Comparison of ENCODE assay signal across 20 mouse cellular contexts in genomic region chr8:119651324-119651723, GRCm38 (mm10). TPM values are rescaled to one million over a fixed set of nuclear protein-coding genes. Genes with fewer than 3 reads are reported as not detected.
DNase-seq lines count a peak whose midpoint lies in the region; ATAC-seq and TF ChIP-seq lines count a peak whose summit lies in the region.
"Had no signal": no experiment of that assay in that cellular context is flagged by ENCODE, and none has a peak within 500 bp of the region (broad histone marks: within the 10 kb centered on the region; RNA-seq: fewer than 3 reads in every experiment).

No protein-coding gene starts in this region.

- no peak overlapping the region for H3K27ac ChIP-seq in kidney, postnatal 0 days
- no peak overlapping the region for H3K27ac ChIP-seq in intestine, postnatal 0 days (ENCODE audit: low read depth, low read length)
- no peak overlapping the region for H3K27ac ChIP-seq in stomach, embryonic 15.5 days
- H3K27ac ChIP-seq: embryonic facial prominence, embryonic 13.5 days; heart, adult 2 months; left cerebral cortex, adult 2 months; limb, embryonic 15.5 days; midbrain, embryonic 15.5 days had no signal

- no peaks in the 10 kb centered on the region for H3K36me3 ChIP-seq in kidney, postnatal 0 days (ENCODE audit: insufficient read depth, low read length)
- H3K36me3 ChIP-seq in intestine, postnatal 0 days (ENCODE audit: control insufficient read depth, insufficient read depth) = no peaks in the 10 kb centered on the region
- H3K36me3 ChIP-seq in stomach, embryonic 15.5 days = no peaks in the 10 kb centered on the region
- H3K36me3 ChIP-seq: embryonic facial prominence, embryonic 13.5 days; limb, embryonic 15.5 days; midbrain, embryonic 15.5 days had no signal

- no peaks in the 10 kb centered on the region; the same call in none of the 2 replicates for H3K4me1 ChIP-seq in kidney, postnatal 0 days (replicated peaks; ENCODE audit: insufficient read depth, low read length)
- H3K4me1 ChIP-seq in intestine, postnatal 0 days (replicated peaks; ENCODE audit: control insufficient read depth, insufficient read depth, low read length) = no peaks in the 10 kb centered on the region
- H3K4me1 ChIP-seq in stomach, embryonic 15.5 days = 0 out of 2 replicates have a peak, but pooled peaks cover 2% of the 10 kb centered on the region
- H3K4me1 ChIP-seq: embryonic facial prominence, embryonic 13.5 days; midbrain, embryonic 15.5 days had no signal

- no peak overlapping the region for H3K9ac ChIP-seq in kidney, postnatal 0 days (ENCODE audit: low read depth, low read length)
- no peak overlapping the region for H3K9ac ChIP-seq in intestine, postnatal 0 days (ENCODE audit: low read depth, low read length)
- no peak overlapping the region for H3K9ac ChIP-seq in stomach, embryonic 15.5 days
- H3K9ac ChIP-seq: embryonic facial prominence, embryonic 13.5 days; limb, embryonic 15.5 days; midbrain, embryonic 15.5 days had no signal

- H3K27me3 ChIP-seq in kidney, postnatal 0 days (ENCODE audit: insufficient read depth, low read length) = no peaks in the 10 kb centered on the region
- no peaks in the 10 kb centered on the region for H3K27me3 ChIP-seq in intestine, postnatal 0 days (replicated peaks; ENCODE audit: control insufficient read depth, insufficient read depth, low read length)
- H3K27me3 ChIP-seq in stomach, embryonic 15.5 days (replicated peaks) = no peaks in the 10 kb centered on the region
- H3K27me3 ChIP-seq: embryonic facial prominence, embryonic 13.5 days; limb, embryonic 15.5 days; midbrain, embryonic 15.5 days had no signal

- WGBS in kidney, postnatal 0 days = 11% methylated on average over 2 of the region's 2 CpGs
- 30% methylated on average over 2 of the region's 2 CpGs for WGBS in intestine, postnatal 0 days
- WGBS in stomach, embryonic 15.5 days = 34% methylated on average over 2 of the region's 2 CpGs

- ATAC-seq in kidney, postnatal 0 days (replicated peaks; ENCODE audit: low FRiP score, low read depth) = peak; percentile 76
- ATAC-seq in intestine, postnatal 0 days = peak; percentile 30; the same call in 1 of the 2 replicates
- peak; percentile 53; the same call in 1 of the 2 replicates for ATAC-seq in stomach, embryonic 15.5 days (ENCODE audit: insufficient read depth, low FRiP score, low read depth)
- ATAC-seq: activated CD4-positive, CD25-positive, alpha-beta regulatory T cell, adult 4 months; hindbrain, embryonic 16.5 days; midbrain, embryonic 15.5 days had no signal

- TF ChIP-seq CTCF in kidney, postnatal 0 days (IDR thresholded peaks at IDR 0.05; ENCODE audit: low read depth) = no peak
- TF ChIP-seq CTCF in intestine, postnatal 0 days (IDR thresholded peaks at IDR 0.05; ENCODE audit: low read depth) = no peak

- peak; percentile 41 for DNase-seq in gastrocnemius, postnatal 14 days
- no peak for DNase-seq in gastrocnemius, postnatal 36 days
- DNase-seq in kidney, postnatal 0 days (ENCODE audit: low spot score) = peak; percentile 92
- DNase-seq in kidney, adult 9 months = no peak
- no peak for DNase-seq in spleen, postnatal 4 days (ENCODE audit: low spot score in 2 of 2)
- DNase-seq: lung, adult 2 months; right cerebral cortex, postnatal 14 days; thymus, postnatal 36 days had no signal

- H3K9me3 ChIP-seq in kidney, postnatal 0 days (replicated peaks; ENCODE audit: low read length) = no peaks in the 10 kb centered on the region
- H3K9me3 ChIP-seq in intestine, postnatal 0 days (ENCODE audit: control insufficient read depth) = no peaks in the 10 kb centered on the region
- no peaks in the 10 kb centered on the region for H3K9me3 ChIP-seq in stomach, embryonic 15.5 days
- H3K9me3 ChIP-seq: limb, embryonic 15.5 days; midbrain, embryonic 15.5 days had no signal

- intact Hi-C loops in gastrocnemius, postnatal 14 days (cut with DNase I; ENCODE audit: low total_unique reads) = no loop called here
- intact Hi-C loops in gastrocnemius, postnatal 36 days (cut with DNase I) = no loop called here

- H3K4me2 ChIP-seq in kidney, postnatal 0 days (ENCODE audit: low read length) = no peak overlapping the region
- H3K4me2 ChIP-seq in intestine, postnatal 0 days (replicated peaks; ENCODE audit: low read depth) = no peak overlapping the region
- no peak overlapping the region for H3K4me2 ChIP-seq in stomach, embryonic 15.5 days
- H3K4me2 ChIP-seq: embryonic facial prominence, embryonic 13.5 days; limb, embryonic 15.5 days; midbrain, embryonic 15.5 days had no signal

- no peak overlapping the region for H3K4me3 ChIP-seq in kidney, postnatal 0 days (replicated peaks; ENCODE audit: low read depth, low read length)
- no peak overlapping the region for H3K4me3 ChIP-seq in intestine, postnatal 0 days (ENCODE audit: low read depth, low read length)
- no peak overlapping the region for H3K4me3 ChIP-seq in stomach, embryonic 15.5 days (replicated peaks)
- H3K4me3 ChIP-seq: embryonic facial prominence, embryonic 13.5 days; heart, adult 2 months; left cerebral cortex, adult 2 months; limb, embryonic 15.5 days; midbrain, embryonic 15.5 days had no signal

RNA-seq across cellular contexts. Expression of gene Wfdc1, which starts 14.8 kb away (rescaled TPM):
- 10 to 100 TPM; 65.6 to 68.3 TPM for total RNA-seq in gastrocnemius, postnatal 14 days (2021)
- total RNA-seq in gastrocnemius, postnatal 36 days (2021) = 100 to 1,000 TPM; 103 to 105 TPM
- 6.2 and 6.9 TPM in 2 replicates for polyA plus RNA-seq in kidney, postnatal 0 days (2015; fragmentation: Nextera tagmentation; extraction: Ambion mirVana)
- polyA plus RNA-seq in intestine, postnatal 0 days (2015; fragmentation: Nextera tagmentation; extraction: Ambion mirVana) = 15.5 and 15.6 TPM in 2 replicates
- polyA plus RNA-seq in stomach, embryonic 15.5 days (2015; fragmentation: Nextera tagmentation; extraction: Ambion mirVana) = 18.5 and 21.8 TPM in 2 replicates
- total RNA-seq: megakaryocyte progenitor cell, adult 5-6 weeks had no signal
- polyA plus RNA-seq: activated CD4-positive, CD25-positive, alpha-beta regulatory T cell, adult 4 months had no signal

RNA-seq across cellular contexts. Expression of gene Kcng4, which starts 15.8 kb away (rescaled TPM):
- total RNA-seq in gastrocnemius, postnatal 14 days (2021) = 1 to 10 TPM; 1.6 to 4.4 TPM
- total RNA-seq in gastrocnemius, postnatal 36 days (2021) = 10 to 100 TPM; 12.6 to 26.2 TPM
- 0.14 and 0.28 TPM in 2 replicates for polyA plus RNA-seq in kidney, postnatal 0 days (2015; fragmentation: Nextera tagmentation; extraction: Ambion mirVana)
- polyA plus RNA-seq in intestine, postnatal 0 days (2015; fragmentation: Nextera tagmentation; extraction: Ambion mirVana) = 0.34 and 0.51 TPM in 2 replicates
- polyA plus RNA-seq in stomach, embryonic 15.5 days (2015; fragmentation: Nextera tagmentation; extraction: Ambion mirVana) = 0.24 and 0.28 TPM in 2 replicates
- total RNA-seq: megakaryocyte progenitor cell, adult 5-6 weeks had no signal
- polyA plus RNA-seq: activated CD4-positive, CD25-positive, alpha-beta regulatory T cell, adult 4 months had no signal

RNA-seq across cellular contexts. Expression of gene Adad2, which starts 38.8 kb away (rescaled TPM):
- not detected for total RNA-seq in gastrocnemius, postnatal 14 days (2021)
- under 1 TPM; 0.17 to 0.20 TPM for total RNA-seq in gastrocnemius, postnatal 36 days (2021)
- not detected in 2 replicates for polyA plus RNA-seq in kidney, postnatal 0 days (2015; fragmentation: Nextera tagmentation; extraction: Ambion mirVana)
- polyA plus RNA-seq in intestine, postnatal 0 days (2015; fragmentation: Nextera tagmentation; extraction: Ambion mirVana) = 0.08 and 0.17 TPM in 2 replicates
- 0.09 TPM in 1 of 2 replicates, not detected in the other for polyA plus RNA-seq in stomach, embryonic 15.5 days (2015; fragmentation: Nextera tagmentation; extraction: Ambion mirVana)
- total RNA-seq: heart, adult 2 months; heart, postnatal 14 days; megakaryocyte progenitor cell, adult 5-6 weeks had no signal
- polyA plus RNA-seq: activated CD4-positive, CD25-positive, alpha-beta regulatory T cell, adult 4 months; embryonic facial prominence, embryonic 13.5 days; forebrain, embryonic 11.5 days; heart, adult 2 months; lung, adult 2 months had no signal

RNA-seq across cellular contexts. Expression of gene Taf1c, which starts 46.3 kb away (rescaled TPM):
- 1 to 10 TPM; 3.5 to 3.6 TPM for total RNA-seq in gastrocnemius, postnatal 14 days (2021)
- 1 to 10 TPM; 4.0 to 4.8 TPM for total RNA-seq in gastrocnemius, postnatal 36 days (2021)
- polyA plus RNA-seq in kidney, postnatal 0 days (2015; fragmentation: Nextera tagmentation; extraction: Ambion mirVana) = 8.3 and 8.7 TPM in 2 replicates
- polyA plus RNA-seq in intestine, postnatal 0 days (2015; fragmentation: Nextera tagmentation; extraction: Ambion mirVana) = 5.0 and 5.1 TPM in 2 replicates
- polyA plus RNA-seq in stomach, embryonic 15.5 days (2015; fragmentation: Nextera tagmentation; extraction: Ambion mirVana) = 9.7 and 9.8 TPM in 2 replicates

RNA-seq across cellular contexts. Expression of gene Atp2c2, which starts 48.5 kb away (rescaled TPM):
- under 1 TPM in 1 of 2 experiments, not detected in 1; 0.12 TPM for total RNA-seq in gastrocnemius, postnatal 14 days (2021)
- under 1 TPM; 0.13 to 0.32 TPM for total RNA-seq in gastrocnemius, postnatal 36 days (2021)
- 1.3 and 1.6 TPM in 2 replicates for polyA plus RNA-seq in kidney, postnatal 0 days (2015; fragmentation: Nextera tagmentation; extraction: Ambion mirVana)
- 2.3 and 2.4 TPM in 2 replicates for polyA plus RNA-seq in intestine, postnatal 0 days (2015; fragmentation: Nextera tagmentation; extraction: Ambion mirVana)
- 5.3 TPM in 2 replicates for polyA plus RNA-seq in stomach, embryonic 15.5 days (2015; fragmentation: Nextera tagmentation; extraction: Ambion mirVana)
- total RNA-seq: megakaryocyte progenitor cell, adult 5-6 weeks had no signal
- polyA plus RNA-seq: activated CD4-positive, CD25-positive, alpha-beta regulatory T cell, adult 4 months had no signal

Comparison
In these comparisons a context has a peak if more than half of its experiments do, and no peak if none do; other contexts are left out.
1. DNase-seq: peak in gastrocnemius, postnatal 14 days (single experiment) and kidney, postnatal 0 days (single experiment); none in gastrocnemius, postnatal 36 days (0 of 2), kidney, adult 9 months (single experiment) and spleen, postnatal 4 days (0 of 2).
2. Peak in every context shown above with its lines, with median percentiles within 50 percentile points of each other: ATAC-seq.